Mouse (Mus musculus) liver, adult 2 months (tissue): ENCODE results near the gene Topors. TPM values are rescaled to one million over a fixed set of nuclear protein-coding genes. Genes with fewer than 3 reads are reported as not detected.

Experiments used
- DNase-seq: peaks from one replicate; pipeline ENCODE4 v3.0.0-alpha.2; 2011; ENCODE audit warnings: low read depth, low spot score; ENCODE audit errors: extremely low read depth
- H3K27ac ChIP-seq: fragments of 200-500 bp; replicated peaks from 2 replicates; pipeline ENCODE4 v1.5.1; 2012; ENCODE audit warnings: low read depth, mild to moderate bottlenecking, control low read depth, inconsistent platforms, low read length; ENCODE audit not compliant: insufficient read depth
- H3K27me3 ChIP-seq: fragments of 200-500 bp; 2 replicates; pipeline ENCODE4 v1.6.1; 2012; ENCODE audit warnings: mild to moderate bottlenecking, moderate library complexity, low read length, inconsistent platforms; ENCODE audit not compliant: control insufficient read depth, insufficient read depth
- H3K36me3 ChIP-seq: fragments of 200-500 bp; 2 replicates; pipeline ENCODE4 v1.6.1; 2012; ENCODE audit warnings: low read length, inconsistent platforms; ENCODE audit not compliant: control insufficient read depth, insufficient read depth
- H3K4me1 ChIP-seq: fragments of 200-500 bp; 2 replicates; pipeline ENCODE4 v1.6.1; 2011; ENCODE audit warnings: low read length; ENCODE audit not compliant: control insufficient read depth, insufficient read depth
- H3K4me3 ChIP-seq: fragments of 200-500 bp; 2 replicates; pipeline ENCODE4 v1.5.1; 2011; ENCODE audit warnings: low read depth, mild to moderate bottlenecking, control low read depth, low read length, moderate library complexity; ENCODE audit not compliant: insufficient read depth
- H3K79me2 ChIP-seq: fragments of 200-500 bp; 2 replicates; pipeline ENCODE4 v1.6.1; 2012; ENCODE audit warnings: inconsistent platforms, mild to moderate bottlenecking, low read length, moderate library complexity; ENCODE audit not compliant: control insufficient read depth, insufficient read depth
- H3K9ac ChIP-seq: fragments of 200-500 bp; 2 replicates; pipeline ENCODE4 v1.6.1; 2012; ENCODE audit warnings: low read depth, mild to moderate bottlenecking, control low read depth, inconsistent platforms, low read length
- CTCF ChIP-seq: fragments of 200-500 bp; IDR thresholded peaks from 2 replicates; pipeline ENCODE4 v1.5.1; 2011; ENCODE audit warnings: low read depth, low read length, control low read depth
- POLR2A ChIP-seq: fragments of 200-500 bp; IDR thresholded peaks from 2 replicates; pipeline ENCODE4 v1.6.1; 2011; ENCODE audit warnings: low read length, control low read depth; ENCODE audit not compliant: insufficient read depth; ENCODE audit errors: extremely low read depth
- WGBS: fragments of 180-500 bp; shearing (Covaris S2); methylation state at CpG from one replicate; pipeline ENCODE4 v1.1.7; 2018; 5-methylcytosine and 5-hydroxymethylcytosine counted together
- polyA plus RNA-seq: library from polyadenylated mRNA; depleted of rRNA; stranded (reverse); fragments of >200 nt; gene quantifications from 2 replicates; pipeline ENCODE4 v1.2.3, GENCODE M21; 2012; rRNA removed
- total RNA-seq: library from RNA; depleted of rRNA; stranded (reverse); fragments of >200 nt; gene quantifications from 2 replicates; pipeline ENCODE4 v1.2.3, GENCODE M21; 2014; rRNA removed

The Topors gene
- total and polyA plus RNA-seq, 2 experiments, result 2.7 to 23.1 TPM

DNA sequence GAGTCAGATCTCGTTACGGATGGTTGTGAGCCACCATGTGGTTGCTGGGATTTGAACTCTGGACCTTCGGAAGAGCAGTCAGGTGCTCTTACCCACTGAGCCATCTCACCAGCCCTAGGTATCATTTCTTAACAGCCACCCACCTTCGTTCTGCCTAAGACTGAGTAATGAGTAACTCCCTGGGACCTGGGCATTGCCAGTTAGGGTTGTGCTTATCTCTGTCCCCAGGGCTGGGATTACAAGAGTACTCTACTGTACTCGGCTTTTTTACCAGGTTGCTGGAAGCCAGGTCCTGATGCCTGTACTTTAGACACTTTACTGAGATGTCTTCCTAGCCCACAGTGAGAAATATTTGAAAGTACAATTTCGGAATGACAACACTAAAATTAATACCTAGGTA is 57.5 kb downstream of the Topors start:
- Histone ChIP-seq H3K4me3 (no peak overlapping the region), H3K9ac (no peak overlapping the region), H3K79me2 (no peaks in the 10 kb centered on the region), H3K4me1 (no peaks in the 10 kb centered on the region), H3K27me3 (no peaks in the 10 kb centered on the region), H3K27ac (no peak overlapping the region), H3K36me3 (peaks cover 56% of the 10 kb centered on the region)
- TF ChIP-seq POLR2A (no peak), CTCF (no peak)
- 86% methylated on average over 4 of the region's 6 CpGs for WGBS
- no peak for DNase-seq

Other genes with a start within 250 kb of the Topors start
- 173 and 178 TPM in 2 replicates for gene Aco1, start 126.8 kb downstream of the Topors start, total RNA-seq
- 112 and 125 TPM in 2 replicates for gene Aco1, start 126.8 kb downstream of the Topors start, polyA plus RNA-seq
- gene Ddx58, start 30.0 kb downstream of the Topors start, total RNA-seq, result 29.2 and 29.9 TPM in 2 replicates
- 9.1 and 11.6 TPM in 2 replicates for gene Ddx58, start 30.0 kb downstream of the Topors start, polyA plus RNA-seq
- gene Smim27, start 271 bp downstream of the Topors start, total RNA-seq, result 3.0 and 5.7 TPM in 2 replicates
- 28.9 and 29.7 TPM in 2 replicates for gene Smim27, start 271 bp downstream of the Topors start, polyA plus RNA-seq
- 154 and 169 TPM in 2 replicates for gene Ndufb6, start 9.6 kb upstream of the Topors start, total RNA-seq
- gene Ndufb6, start 9.6 kb upstream of the Topors start, polyA plus RNA-seq, result 135 and 138 TPM in 2 replicates
- gene Tmem215, start 202.3 kb upstream of the Topors start, total RNA-seq, result under 0.01 TPM in 1 of 2 replicates, not detected in the other
- 0.07 TPM in 1 of 2 replicates, not detected in the other for gene Tmem215, start 202.3 kb upstream of the Topors start, polyA plus RNA-seq